Mouse (Mus musculus): ENCODE data around the gene Xrra1.
"Not testable (repeated sequence)": the region's sequence is repeated elsewhere in the genome, so short reads cannot be mapped to it uniquely, and the experiment has no call there.

Gene Xrra1

DNA sequence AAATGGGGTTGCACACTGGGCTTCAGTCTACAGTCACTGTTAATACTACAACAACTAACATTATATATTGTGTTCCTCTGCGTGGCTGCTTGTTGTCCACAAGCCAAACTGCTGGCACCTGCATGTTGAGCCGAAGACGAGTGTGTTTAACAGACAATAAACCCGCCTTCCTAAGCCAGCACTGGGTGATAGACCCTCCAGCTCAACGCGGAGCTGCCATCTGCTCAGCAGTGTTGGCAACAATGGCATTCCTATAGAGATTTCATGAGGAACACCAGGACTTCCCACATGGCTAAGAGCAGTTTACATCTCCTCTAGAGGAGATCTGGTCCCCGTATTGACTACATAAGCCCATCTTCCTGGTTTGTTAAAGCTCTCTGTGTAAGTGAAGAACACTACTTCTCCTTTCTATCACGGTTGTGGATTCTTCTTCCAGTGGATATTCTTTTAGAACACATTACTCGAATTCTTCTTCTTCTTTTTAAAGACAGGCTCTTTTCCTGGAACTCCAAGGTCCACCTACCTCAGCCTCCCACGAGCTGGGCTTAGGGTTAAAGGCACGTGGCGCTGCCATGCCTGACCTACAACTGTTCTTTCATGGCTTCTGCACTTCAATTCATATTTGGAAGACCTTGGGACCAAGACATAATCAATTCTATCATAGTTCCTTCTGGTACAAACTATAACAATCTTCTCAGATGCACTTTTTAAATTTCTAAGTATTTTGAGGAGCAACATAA, 98.5 kb downstream of the Xrra1 start:
- no peak for DNase-seq

DNA sequence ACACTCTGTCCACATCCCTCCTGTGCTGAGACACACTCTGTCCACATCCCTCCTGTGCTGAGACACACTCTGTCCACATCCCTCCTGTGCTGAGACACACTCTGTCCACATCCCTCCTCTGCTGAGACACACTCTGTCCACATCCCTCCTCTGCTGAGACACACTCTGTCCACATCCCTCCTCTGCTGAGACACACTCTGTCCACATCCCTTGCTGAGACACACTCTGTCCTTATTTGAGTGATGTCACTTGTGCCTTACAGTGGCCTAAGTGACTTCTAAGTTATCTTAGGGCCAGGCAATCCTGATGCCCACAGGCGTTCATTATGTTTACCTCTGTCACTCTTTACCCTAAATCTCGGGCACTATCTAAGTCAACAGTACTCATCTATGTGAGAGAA, 101.7 kb downstream of the Xrra1 start:
- not testable (repeated sequence) for DNase-seq

DNA sequence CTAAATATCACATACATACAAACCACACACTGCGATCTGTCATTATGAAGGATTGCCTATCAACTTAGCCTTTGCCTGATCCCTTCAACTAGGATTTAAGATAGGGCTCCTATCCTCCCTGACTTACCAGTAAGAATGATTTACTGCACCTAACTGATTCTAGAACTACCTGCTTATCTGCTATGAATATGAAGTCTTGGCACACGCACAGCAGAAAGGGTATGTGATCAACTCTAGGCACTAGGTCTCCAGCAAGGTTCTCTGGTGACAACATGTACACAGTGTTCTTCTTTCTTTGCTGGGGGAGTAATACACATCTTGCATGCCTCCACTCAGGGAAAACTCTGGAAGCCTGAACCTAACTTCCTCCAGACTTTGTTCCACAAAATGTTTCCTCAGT, 102.6 kb downstream of the Xrra1 start:
- no peak for DNase-seq

DNA sequence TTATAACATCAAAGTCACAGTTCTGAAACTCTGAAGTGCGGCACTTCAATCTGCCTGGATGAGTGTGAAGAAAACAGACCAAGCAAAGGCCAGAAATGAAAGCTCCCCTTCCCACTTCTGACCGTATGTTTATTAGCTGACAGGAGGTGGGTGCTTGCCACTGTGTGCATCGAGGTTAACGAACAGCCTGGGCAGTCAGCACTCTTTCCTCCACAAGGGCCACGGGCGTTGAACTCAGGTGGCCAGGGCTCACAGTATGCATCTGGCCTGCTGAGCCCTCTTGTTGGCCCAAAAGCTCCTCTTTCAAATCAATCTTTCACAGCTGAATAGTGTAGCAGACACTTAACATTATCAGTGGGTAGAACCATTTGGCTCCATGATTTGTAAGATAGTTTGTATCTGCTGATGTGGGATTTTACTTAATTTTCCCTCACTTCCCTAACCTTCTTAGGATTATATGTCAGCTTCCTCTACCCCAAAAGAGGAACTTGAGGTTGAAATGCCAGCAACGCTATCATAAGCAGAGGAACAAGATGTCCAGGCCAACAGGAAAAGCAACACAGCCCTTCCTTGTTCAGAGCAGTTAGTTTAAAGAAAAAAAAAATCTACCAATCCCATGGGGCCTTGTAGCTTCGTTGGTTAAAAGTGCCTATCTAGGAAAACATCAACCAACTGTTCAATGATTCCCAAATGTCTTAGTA, 103.8 kb downstream of the Xrra1 start:
- no peak for DNase-seq

DNA sequence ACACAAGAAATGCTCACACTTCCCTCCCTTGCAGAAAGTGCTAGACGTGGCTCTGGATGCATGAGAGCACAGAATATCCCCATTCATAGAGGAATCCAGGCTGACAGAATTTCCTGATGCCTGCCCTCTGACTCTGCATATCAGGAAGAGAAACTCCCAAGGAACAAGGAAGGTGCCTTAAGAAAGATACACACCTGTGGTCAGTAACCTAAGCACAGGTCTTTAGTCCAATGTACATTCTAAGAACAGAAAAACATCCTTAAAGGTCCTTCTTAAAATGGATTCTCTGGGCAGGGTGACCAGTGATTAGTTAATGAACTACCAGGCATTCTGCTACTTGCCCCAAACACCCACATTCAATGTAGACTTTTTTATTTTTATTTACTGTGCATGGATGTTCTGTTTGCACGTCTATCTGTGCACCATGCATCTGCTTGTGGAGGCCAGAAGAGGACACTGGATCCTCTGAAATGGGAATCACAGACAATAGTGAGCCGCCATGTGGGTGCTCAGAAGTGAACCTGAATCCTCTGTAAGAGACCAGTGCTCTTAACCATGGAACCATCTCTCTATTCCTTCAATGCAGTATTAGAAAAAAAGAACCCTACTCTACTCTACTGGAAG, 104.4 kb downstream of the Xrra1 start:
- DNase-seq: no peak

DNA sequence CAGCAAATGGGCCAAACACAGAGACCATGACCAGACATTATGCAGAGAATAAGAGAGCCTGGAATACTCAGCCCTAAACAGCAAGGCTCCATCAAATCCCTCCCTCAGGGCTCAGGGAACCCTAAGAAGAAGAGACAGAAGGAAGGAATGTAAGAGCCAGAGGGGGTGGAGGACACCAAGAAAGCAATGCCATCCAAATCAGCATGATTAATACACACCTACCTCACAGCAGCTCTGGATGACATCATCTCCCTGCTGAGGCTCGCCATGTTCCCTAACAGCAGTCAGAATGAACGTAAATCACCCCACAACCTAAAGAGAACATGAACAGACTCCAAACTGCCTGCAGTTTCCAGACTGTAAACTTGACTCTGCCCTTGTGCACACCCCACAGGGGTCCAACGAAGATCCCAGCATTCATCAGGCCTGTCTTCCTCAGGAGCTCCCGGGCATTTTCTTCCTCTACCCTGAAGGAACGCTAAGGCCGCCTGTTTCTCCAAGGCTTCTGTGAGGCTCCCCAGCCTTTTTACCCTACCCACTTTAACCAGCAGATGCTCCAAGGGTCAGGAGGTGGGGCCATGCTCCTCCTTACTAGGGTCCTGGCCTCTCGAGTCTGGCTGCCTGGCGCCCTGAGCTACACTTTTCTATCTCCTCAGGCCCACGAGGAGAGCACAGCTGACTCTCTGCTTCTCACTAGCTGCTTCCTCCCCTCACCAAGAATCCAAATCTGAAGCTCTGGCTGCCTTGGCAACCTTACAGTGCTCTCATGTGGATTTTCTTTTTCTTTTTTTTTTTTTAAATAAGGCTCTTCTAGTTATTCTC, 106.3 kb downstream of the Xrra1 start:
- no peak for DNase-seq

DNA sequence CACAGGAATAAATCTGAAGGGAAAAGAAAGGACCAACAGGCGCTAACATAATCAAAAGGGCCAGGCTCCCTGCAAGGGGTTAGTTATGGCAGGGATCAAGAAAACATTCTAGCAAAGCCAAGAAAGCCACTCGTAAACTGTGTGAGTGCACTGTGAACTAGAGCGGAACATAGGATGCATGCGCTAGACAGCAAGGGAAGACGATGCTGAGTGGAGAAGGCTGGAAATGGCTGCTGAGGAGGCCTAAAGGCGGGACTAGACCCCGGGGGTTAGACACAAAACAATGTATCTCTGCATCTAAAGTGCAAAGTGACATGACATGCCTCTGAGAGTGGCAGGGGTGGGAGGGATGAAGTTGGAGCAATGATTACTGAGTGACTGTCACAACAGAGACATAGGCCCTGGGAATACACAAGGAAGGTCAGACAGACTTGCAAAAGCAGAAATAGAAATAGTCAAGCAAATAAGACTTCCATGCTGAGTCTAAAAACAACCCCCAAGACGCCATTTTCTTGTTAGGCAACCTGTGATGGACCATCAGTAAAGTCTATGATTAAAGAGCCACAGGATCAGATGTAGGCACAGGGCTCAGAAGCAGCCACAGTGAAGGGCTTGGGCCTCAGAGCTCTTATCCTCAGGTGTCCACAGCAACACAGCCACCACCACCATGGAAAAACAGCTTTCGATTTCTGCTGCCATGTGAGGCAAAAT, 107.2 kb downstream of the Xrra1 start:
- DNase-seq: no peak

All from thymus, postnatal 14 days (tissue).